Mouse (Mus musculus): ENCODE measurements at regions not wholly inside any gene's neighbourhood (a gene's known extent, or its start where the extent isn't known, plus 50 kb on each side); places are given as distances from the start of the nearest gene placed in this dataset.

DNA sequence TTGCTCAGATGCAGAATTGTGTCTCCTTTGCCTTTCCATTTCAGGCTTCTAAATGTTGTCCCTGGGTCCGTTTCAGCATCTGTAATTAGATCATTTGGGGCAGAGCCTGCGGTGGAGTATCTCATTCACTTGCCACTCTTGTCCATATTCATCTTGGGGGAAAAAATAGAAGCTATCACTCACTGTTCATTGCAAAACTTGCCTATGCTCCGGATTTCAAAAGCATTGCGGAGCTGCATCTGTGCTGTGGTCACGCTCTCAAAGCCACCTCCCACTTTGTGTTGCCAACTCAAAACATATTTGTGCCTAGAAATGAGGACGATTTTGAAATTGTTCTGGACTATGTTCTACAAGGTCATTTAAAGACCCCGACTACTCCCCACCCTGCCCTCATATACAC, 138.3 kb upstream of the Zfp648 start:
- CTCF ChIA-PET: no interaction called here
- POLR2A ChIA-PET: no interaction called here

- POLR2A ChIA-PET: no interaction called here
- CTCF ChIA-PET: no interaction called here
Observed at GRCm38 (mm10) chr1:154064633-154065032, 136.4 kb upstream of the Zfp648 start.

GRCm38 (mm10) chr1:154065336-154066329, 135.4 kb upstream of the Zfp648 start:
- ChIA-PET POLR2A (interaction anchor here in 2 of 4 experiments (0.7 to 2.1 kb wide), 2 partner anchors 31 to 165 kb away, joined by 3 to 5 read pairs; partner anchors contain the start of gene Teddm2 (in 1 of the 2)), CTCF (interaction anchor here in 1 of 4 experiments (0.6 kb wide), 1 partner anchor 245 kb away, joined by 5 read pairs; no protein-coding TSS in a partner anchor)

DNA sequence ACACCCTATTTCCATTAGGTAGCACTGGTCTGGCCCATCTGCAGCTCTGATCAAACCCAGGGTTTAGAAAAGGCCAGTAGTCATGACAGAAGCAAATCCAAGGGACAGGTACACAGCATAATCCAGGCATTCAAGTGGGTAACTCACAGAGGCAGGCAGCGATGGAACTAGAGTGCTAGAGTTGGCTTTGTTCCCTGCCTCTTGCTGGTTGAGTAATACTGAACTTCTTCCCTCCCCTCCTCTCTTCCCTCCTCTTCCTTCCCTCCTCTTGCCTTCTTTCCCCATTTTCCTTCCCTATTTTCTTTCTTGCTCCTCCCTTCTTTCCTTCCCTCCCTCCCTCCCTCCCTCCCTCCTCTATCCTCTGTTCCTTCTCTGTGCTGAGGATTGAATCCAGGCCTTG, 133.1 kb upstream of the Zfp648 start:
- CTCF ChIA-PET: no interaction called here
- POLR2A ChIA-PET: interaction anchor here in 2 of 4 experiments (0.8 to 1.2 kb wide), 4 partner anchors 12 to 268 kb away, joined by 3 to 4 read pairs (median 3); partner anchors contain the start of genes Glul (in 1 of the 2) and Teddm2 (in 1 of the 2)

GRCm38 (mm10) chr1:154074270-154074669, 126.7 kb upstream of the Zfp648 start:
- CTCF ChIA-PET: no interaction called here
- POLR2A ChIA-PET: no interaction called here

DNA sequence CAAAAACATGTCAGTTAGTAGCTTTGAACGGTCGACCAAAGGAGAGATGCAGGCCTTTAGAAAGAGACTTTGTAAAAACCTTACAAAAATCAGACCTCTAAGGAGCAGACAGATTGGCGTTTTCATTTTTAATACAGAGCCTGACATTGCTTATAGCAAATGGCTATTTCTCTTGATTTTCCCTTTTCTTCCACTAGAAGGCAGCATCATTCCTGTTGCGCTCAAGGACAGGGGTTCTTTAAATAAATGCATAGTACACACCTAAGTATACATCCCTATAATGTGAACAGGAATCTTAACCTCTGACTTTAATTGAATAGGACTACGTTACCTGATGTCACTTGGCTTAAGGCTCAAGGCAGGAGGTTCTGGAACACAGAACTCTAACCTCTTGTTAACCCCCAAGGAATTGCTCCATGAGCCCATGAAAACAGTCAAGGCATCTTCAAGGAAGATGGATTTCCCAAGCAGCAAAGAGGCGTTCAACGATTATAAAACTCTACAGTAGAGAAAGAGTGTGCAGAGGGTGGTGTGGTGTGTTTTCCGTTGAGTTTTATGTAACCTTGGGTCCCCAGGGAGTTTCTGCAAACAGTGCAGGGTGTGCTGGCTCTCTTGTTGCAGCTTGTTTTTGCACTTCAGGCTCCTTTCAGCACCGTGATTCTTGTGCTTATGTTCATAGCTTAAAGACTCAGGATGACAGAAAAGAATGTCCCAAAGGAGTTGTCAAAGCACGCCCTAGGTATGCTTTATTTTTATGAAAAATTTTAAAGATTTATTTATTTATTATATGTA, 124.1 kb upstream of the Zfp648 start:
- CTCF ChIA-PET: interaction anchor here (0.7 to 4.3 kb wide), 9 partner anchors 17 to 109 kb away, joined by 3 to 22 read pairs (median 4); no protein-coding TSS in a partner anchor
- POLR2A ChIA-PET: interaction anchor here in 3 of 4 experiments (0.5 to 5.4 kb wide), 4 partner anchors 41 to 848 kb away, joined by 3 to 37 read pairs (median 5); partner anchors contain the start of genes Glul (in 1 of the 3) and Teddm2 (in 1 of the 3)

DNA sequence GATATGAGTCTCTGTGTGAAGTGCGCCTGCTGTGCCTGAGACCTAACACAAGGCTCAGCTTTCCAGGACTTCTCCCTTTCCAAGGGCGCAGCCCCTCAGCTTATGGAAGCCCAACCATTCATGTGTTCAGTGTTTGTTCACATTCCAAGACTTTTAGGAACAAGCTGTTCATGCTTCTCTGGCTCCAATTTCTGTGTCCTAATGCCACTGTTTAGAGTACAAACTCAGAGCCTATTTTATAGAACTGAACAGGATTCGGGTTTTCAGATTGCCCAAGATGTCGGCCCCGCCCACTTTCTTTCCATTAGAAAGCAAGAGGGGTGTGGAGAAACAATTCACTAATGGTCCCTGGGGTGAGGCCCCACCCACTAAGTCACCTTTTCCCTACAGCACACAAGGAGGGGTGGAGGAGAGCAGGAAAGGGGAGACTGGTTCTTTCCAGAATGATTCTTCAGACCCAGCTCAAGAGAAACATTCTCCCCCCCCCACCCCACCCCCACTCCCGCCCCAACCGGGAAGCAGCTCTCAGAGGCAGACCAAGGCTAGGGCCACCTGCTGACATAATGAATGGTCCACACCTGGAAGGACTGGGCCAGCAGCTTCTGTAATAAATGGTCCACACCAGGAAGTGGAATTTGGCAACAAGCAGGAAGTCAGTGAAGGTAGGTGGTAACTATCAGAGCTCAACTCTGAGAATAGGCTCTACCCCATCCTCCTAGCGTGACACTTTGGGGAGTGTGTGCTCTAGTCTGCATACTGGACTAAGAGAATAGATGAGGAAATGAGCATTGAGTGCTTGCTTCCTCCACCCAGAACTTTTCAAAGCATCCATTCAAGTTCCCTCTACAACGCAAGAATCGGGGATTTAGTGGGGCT, 120.2 kb upstream of the Zfp648 start:
- POLR2A ChIA-PET: interaction anchor here (0.5 to 5.4 kb wide), 27 partner anchors 9 to 1027 kb away, joined by 3 to 37 read pairs (median 5); partner anchors contain the start of genes Glul (in 4 of the 4), Teddm2 (in 3 of the 4) and Ier5 (in 1 of the 4)
- CTCF ChIA-PET: interaction anchor here (0.5 to 4.0 kb wide), 9 partner anchors 10 to 229 kb away, joined by 3 to 26 read pairs (median 4); no protein-coding TSS in a partner anchor

- ChIA-PET POLR2A (interaction anchor here in 3 of 4 experiments (0.6 to 2.9 kb wide), 3 partner anchors 8 to 185 kb away, joined by 3 to 10 read pairs (median 8); no protein-coding TSS in a partner anchor), CTCF (interaction anchor here in 1 of 4 experiments (0.8 kb wide), 1 partner anchor 32 kb away, joined by 3 read pairs; no protein-coding TSS in a partner anchor)
Observed at GRCm38 (mm10) chr1:154086145-154086544, 114.8 kb upstream of the Zfp648 start.

GRCm38 (mm10) chr1:154089815-154090214, 111.2 kb upstream of the Zfp648 start:
- POLR2A ChIA-PET: interaction anchor here in 1 of 4 experiments (1.3 to 1.9 kb wide), 2 partner anchors 9 to 23 kb away, joined by 3 to 6 read pairs; no protein-coding TSS in a partner anchor
- CTCF ChIA-PET: interaction anchor here in 1 of 4 experiments (1.1 kb wide), 1 partner anchor 26 kb away, joined by 4 read pairs; no protein-coding TSS in a partner anchor

GRCm38 (mm10) chr1:154090521-154091490, 110.2 kb upstream of the Zfp648 start:
- ChIA-PET POLR2A (interaction anchor here in 2 of 4 experiments (0.6 to 1.9 kb wide), 3 partner anchors 10 to 1095 kb away, joined by 3 to 6 read pairs (median 4); no protein-coding TSS in a partner anchor), CTCF (interaction anchor here in 2 of 4 experiments (0.7 to 1.1 kb wide), 2 partner anchors 9 to 25 kb away, joined by 4 read pairs; no protein-coding TSS in a partner anchor)

GRCm38 (mm10) chr1:154093549-154093948, 107.4 kb upstream of the Zfp648 start:
- POLR2A ChIA-PET: interaction anchor here in 2 of 4 experiments (1.6 to 3.2 kb wide), 4 partner anchors 9 to 194 kb away, joined by 5 to 14 read pairs (median 8); partner anchors contain the start of gene Glul (in 1 of the 2)

GRCm38 (mm10) chr1:154094357-154094756, 106.6 kb upstream of the Zfp648 start:
- CTCF ChIA-PET: interaction anchor here in 2 of 4 experiments (0.6 to 1.6 kb wide), 3 partner anchors 17 to 958 kb away, joined by 3 to 4 read pairs (median 3); no protein-coding TSS in a partner anchor
- POLR2A ChIA-PET: interaction anchor here in 3 of 4 experiments (0.9 to 3.2 kb wide), 8 partner anchors 9 to 195 kb away, joined by 3 to 14 read pairs (median 5); partner anchors contain the start of genes Glul (in 3 of the 3) and Teddm2 (in 1 of the 3)

More at GRCm38 (mm10) chr1:154093549-154093948, 107.4 kb upstream of the Zfp648 start:
- CTCF ChIA-PET: interaction anchor here in 2 of 4 experiments (0.6 kb wide), 2 partner anchors 959 to 1183 kb away, joined by 3 read pairs; no protein-coding TSS in a partner anchor

GRCm38 (mm10) chr1:154096113-154096512, 104.9 kb upstream of the Zfp648 start:
- POLR2A ChIA-PET: interaction anchor here in 3 of 4 experiments (0.7 to 2.1 kb wide), 11 partner anchors 10 to 199 kb away, joined by 3 to 12 read pairs (median 6); partner anchors contain the start of genes Glul (in 2 of the 3) and Teddm2 (in 2 of the 3)
- CTCF ChIA-PET: interaction anchor here in 3 of 4 experiments (0.5 to 1.8 kb wide), 8 partner anchors 14 to 85 kb away, joined by 3 to 15 read pairs (median 4); no protein-coding TSS in a partner anchor

DNA sequence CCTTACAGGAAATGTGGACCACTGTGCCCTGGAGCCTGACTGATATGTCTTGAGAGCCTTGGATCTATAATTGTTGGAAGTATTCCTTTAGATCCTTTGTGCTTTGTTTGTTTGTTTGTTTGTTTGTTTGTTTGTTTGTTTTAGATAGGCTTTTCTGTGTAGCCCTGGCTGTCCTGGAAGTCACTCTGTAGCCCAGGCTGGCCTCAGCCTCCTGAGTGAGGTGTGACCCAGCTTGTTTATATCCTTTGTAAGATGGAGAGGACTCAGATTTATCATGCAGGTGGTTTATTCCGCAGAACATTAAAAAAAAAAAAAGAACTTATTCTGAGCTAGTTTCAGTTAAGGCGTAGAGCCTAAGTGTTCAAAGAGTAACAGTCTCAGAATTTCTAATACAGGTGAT, 104.1 kb upstream of the Zfp648 start:
- CTCF ChIA-PET: interaction anchor here in 3 of 4 experiments (0.9 to 1.8 kb wide), 5 partner anchors 15 to 21 kb away, joined by 3 to 15 read pairs (median 8); no protein-coding TSS in a partner anchor
- POLR2A ChIA-PET: interaction anchor here in 3 of 4 experiments (0.7 to 2.1 kb wide), 8 partner anchors 11 to 197 kb away, joined by 4 to 12 read pairs (median 8); partner anchors contain the start of genes Glul (in 2 of the 3) and Teddm2 (in 2 of the 3)

DNA sequence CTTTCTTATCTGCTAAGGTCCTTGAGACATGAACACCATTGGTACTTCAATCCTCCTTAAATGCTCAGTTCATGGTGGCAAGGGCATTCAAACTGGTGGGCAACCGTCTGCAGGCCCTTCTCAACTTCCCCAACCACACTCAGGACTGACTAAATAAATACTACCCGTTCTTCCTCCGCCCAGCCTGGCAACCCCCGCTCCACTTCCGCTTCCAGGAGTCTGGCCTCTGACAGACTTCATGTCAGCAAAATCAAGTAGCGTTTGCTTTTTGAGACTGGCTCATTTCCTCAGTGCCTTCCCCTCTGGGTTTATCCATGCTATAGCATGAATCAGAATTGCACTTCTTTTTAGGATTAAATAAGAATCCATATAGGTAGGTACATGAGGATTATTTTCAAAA, 103.3 kb upstream of the Zfp648 start:
- CTCF ChIA-PET: no interaction called here
- POLR2A ChIA-PET: interaction anchor here in 2 of 4 experiments (1.3 to 2.1 kb wide), 2 partner anchors 18 to 21 kb away, joined by 4 to 12 read pairs; no protein-coding TSS in a partner anchor
